Mouse (Mus musculus) kidney, embryonic 15.5 days (tissue): ENCODE measurements around the gene C3. TPM values are rescaled to one million over a fixed set of nuclear protein-coding genes. Genes with fewer than 3 reads are reported as not detected.

Experiments
- ATAC-seq: fragments of 200-750 bp; cut with Nextera tagmentation; replicated peaks from 2 replicates; pipeline ENCODE4 v1.8.0; 2017; ENCODE audit warnings: moderate TSS enrichment; ENCODE audit not compliant: low FRiP score
- H3K27ac ChIP-seq: fragments of 300-500 bp; sonication (generic); 2 replicates; pipeline ENCODE4 v1.5.1; 2015; ENCODE audit warnings: mild to moderate bottlenecking, inconsistent platforms
- H3K27me3 ChIP-seq: fragments of 300-500 bp; sonication (generic); 2 replicates; pipeline ENCODE4 v1.6.1; 2015; ENCODE audit warnings: inconsistent platforms
- H3K36me3 ChIP-seq: fragments of 300-500 bp; sonication (generic); 2 replicates; pipeline ENCODE4 v1.6.1; 2015; ENCODE audit warnings: inconsistent platforms
- H3K4me1 ChIP-seq: fragments of 300-500 bp; sonication (generic); 2 replicates; pipeline ENCODE4 v1.6.1; 2015; ENCODE audit warnings: inconsistent platforms
- H3K4me2 ChIP-seq: fragments of 300-500 bp; sonication (generic); 2 replicates; pipeline ENCODE4 v1.6.1; 2015; ENCODE audit warnings: moderate library complexity, mild to moderate bottlenecking, inconsistent platforms
- H3K4me3 ChIP-seq: fragments of 300-500 bp; sonication (generic); replicated peaks from 2 replicates; pipeline ENCODE4 v1.5.1; 2015; ENCODE audit warnings: mild to moderate bottlenecking, inconsistent platforms
- H3K9ac ChIP-seq: fragments of 300-500 bp; sonication (generic); 2 replicates; pipeline ENCODE4 v1.6.1; 2015; ENCODE audit warnings: mild to moderate bottlenecking, inconsistent platforms
- H3K9me3 ChIP-seq: fragments of 300-500 bp; sonication (generic); replicated peaks from 2 replicates; pipeline ENCODE4 v1.6.1; 2016; ENCODE audit warnings: inconsistent platforms
- WGBS: fragments of 180-500 bp; shearing (Covaris S2); methylation state at CpG from one replicate; pipeline ENCODE4 v1.1.7; 2015; ENCODE audit warnings: mixed read lengths; 5-methylcytosine and 5-hydroxymethylcytosine counted together
- polyA plus RNA-seq: library from polyadenylated mRNA; unstranded; fragments of >200 nt; fragmentation: Nextera tagmentation; extraction: Ambion mirVana; gene quantifications from 2 replicates; pipeline ENCODE4 v1.2.1, GENCODE M21; 2015

Gene C3
- polyA plus RNA-seq, 1 experiment from 2014 or later, result 5.4 TPM

- H3K9me3 ChIP-seq, result no peaks in the 10 kb centered on the region
- WGBS, result 88% methylated on average over 17 of the region's 17 CpGs
- peaks cover 59% of the 10 kb centered on the region for H3K36me3 ChIP-seq
- no peak overlapping the region for H3K9ac ChIP-seq
- no peaks in the 10 kb centered on the region for H3K27me3 ChIP-seq
- H3K4me3 ChIP-seq, result no peak overlapping the region
- H3K4me1 ChIP-seq, result peaks cover 11% of the 10 kb centered on the region
- H3K27ac ChIP-seq, result no peak overlapping the region
- no peak overlapping the region for H3K4me2 ChIP-seq
- ATAC-seq, result no peak
Observed at GRCm38 (mm10) chr17:57262901-57263550, 35.1 kb upstream of the C3 start.

- Histone ChIP-seq H3K36me3 (peaks cover 70% of the 10 kb centered on the region), H3K9me3 (no peaks in the 10 kb centered on the region), H3K9ac (no peak overlapping the region), H3K4me1 (peaks cover 11% of the 10 kb centered on the region), H3K4me3 (no peak overlapping the region), H3K27ac (no peak overlapping the region), H3K4me2 (no peak overlapping the region), H3K27me3 (no peaks in the 10 kb centered on the region)
- 25% methylated on average over 1 of the region's 1 CpGs for WGBS
- ATAC-seq, result no peak
Observed at GRCm38 (mm10) chr17:57261796-57262195, 33.9 kb upstream of the C3 start.

- Histone ChIP-seq H3K36me3 (peaks cover 75% of the 10 kb centered on the region), H3K9ac (no peak overlapping the region), H3K9me3 (no peaks in the 10 kb centered on the region), H3K4me2 (no peak overlapping the region), H3K27ac (no peak overlapping the region), H3K4me1 (peaks cover 11% of the 10 kb centered on the region), H3K4me3 (no peak overlapping the region), H3K27me3 (no peaks in the 10 kb centered on the region)
- WGBS, result 92% methylated on average over 4 of the region's 4 CpGs
- ATAC-seq, result no peak
Observed at GRCm38 (mm10) chr17:57261286-57261685, 33.4 kb upstream of the C3 start.

GRCm38 (mm10) chr17:57260351-57260750 lies 32.4 kb upstream of the C3 start:
- peaks cover 84% of the 10 kb centered on the region for H3K36me3 ChIP-seq
- H3K4me1 ChIP-seq, result peaks cover 8% of the 10 kb centered on the region
- WGBS, result 82% methylated on average over 9 of the region's 9 CpGs
- H3K9me3 ChIP-seq, result no peaks in the 10 kb centered on the region
- no peak overlapping the region for H3K27ac ChIP-seq
- no peaks in the 10 kb centered on the region for H3K27me3 ChIP-seq
- no peak for ATAC-seq
- H3K9ac ChIP-seq, result no peak overlapping the region
- no peak overlapping the region for H3K4me2 ChIP-seq
- no peak overlapping the region for H3K4me3 ChIP-seq

- H3K9ac ChIP-seq, result no peak overlapping the region
- no peak overlapping the region for H3K27ac ChIP-seq
- no peak overlapping the region for H3K4me2 ChIP-seq
- no peak overlapping the region for H3K4me3 ChIP-seq
- no peak for ATAC-seq
- no peaks in the 10 kb centered on the region for H3K27me3 ChIP-seq
- peaks cover 2% of the 10 kb centered on the region; the same call in 1 of the 2 replicates for H3K4me1 ChIP-seq
- WGBS, result 88% methylated on average over 8 of the region's 8 CpGs
- peaks cover 90% of the 10 kb centered on the region for H3K36me3 ChIP-seq
- H3K9me3 ChIP-seq, result no peaks in the 10 kb centered on the region
Observed at GRCm38 (mm10) chr17:57259742-57260141, 31.8 kb upstream of the C3 start.

GRCm38 (mm10) chr17:57258191-57258590 lies 30.3 kb upstream of the C3 start:
- ATAC-seq, result no peak
- no peak overlapping the region for H3K9ac ChIP-seq
- WGBS, result 88% methylated on average over 3 of the region's 3 CpGs
- no peaks in the 10 kb centered on the region for H3K27me3 ChIP-seq
- no peak overlapping the region for H3K27ac ChIP-seq
- H3K4me2 ChIP-seq, result no peak overlapping the region
- H3K4me1 ChIP-seq, result no peaks in the 10 kb centered on the region
- H3K9me3 ChIP-seq, result no peaks in the 10 kb centered on the region
- H3K36me3 ChIP-seq, result peaks cover 96% of the 10 kb centered on the region
- no peak overlapping the region for H3K4me3 ChIP-seq

- Histone ChIP-seq H3K27ac (no peak overlapping the region), H3K4me1 (no peaks in the 10 kb centered on the region), H3K36me3 (peaks cover 88% of the 10 kb centered on the region), H3K9ac (no peak overlapping the region), H3K4me2 (no peak overlapping the region), H3K9me3 (no peaks in the 10 kb centered on the region), H3K4me3 (no peak overlapping the region), H3K27me3 (no peaks in the 10 kb centered on the region)
- no peak; the same call in 1 of the 2 replicates for ATAC-seq
- WGBS, result 95% methylated on average over 22 of the region's 22 CpGs
Observed at GRCm38 (mm10) chr17:57256921-57257485, 29.1 kb upstream of the C3 start.

GRCm38 (mm10) chr17:57255354-57255753 lies 27.4 kb upstream of the C3 start:
- Histone ChIP-seq H3K9ac (no peak overlapping the region), H3K27me3 (no peaks in the 10 kb centered on the region), H3K27ac (no peak overlapping the region), H3K9me3 (no peaks in the 10 kb centered on the region), H3K36me3 (peaks cover 71% of the 10 kb centered on the region), H3K4me3 (no peak overlapping the region), H3K4me1 (peaks cover 10% of the 10 kb centered on the region), H3K4me2 (no peak overlapping the region)
- 88% methylated on average over 14 of the region's 14 CpGs for WGBS
- ATAC-seq, result no peak

GRCm38 (mm10) chr17:57253306-57253705 lies 25.4 kb upstream of the C3 start:
- H3K27me3 ChIP-seq, result no peaks in the 10 kb centered on the region
- H3K4me1 ChIP-seq, result peaks cover 20% of the 10 kb centered on the region
- H3K27ac ChIP-seq, result no peak overlapping the region
- H3K4me3 ChIP-seq, result no peak overlapping the region
- H3K36me3 ChIP-seq, result peaks cover 53% of the 10 kb centered on the region
- no peaks in the 10 kb centered on the region for H3K9me3 ChIP-seq
- no peak for ATAC-seq
- WGBS, result 74% methylated on average over 6 of the region's 6 CpGs
- H3K4me2 ChIP-seq, result no peak overlapping the region
- no peak overlapping the region for H3K9ac ChIP-seq

GRCm38 (mm10) chr17:57251431-57251830 lies 23.5 kb upstream of the C3 start:
- 93% methylated on average over 3 of the region's 3 CpGs for WGBS

GRCm38 (mm10) chr17:57250461-57251160 lies 22.7 kb upstream of the C3 start:
- peaks cover 27% of the 10 kb centered on the region for H3K36me3 ChIP-seq
- WGBS, result 1% methylated on average over 33 of the region's 33 CpGs
- H3K4me1 ChIP-seq, result peaks cover 32% of the 10 kb centered on the region
- no peaks in the 10 kb centered on the region for H3K27me3 ChIP-seq
- H3K4me2 ChIP-seq, result peak overlapping the region; percentile 94
- peak overlapping the region; percentile 74 for H3K4me3 ChIP-seq
- H3K9me3 ChIP-seq, result no peaks in the 10 kb centered on the region
- peak overlapping the region; percentile 73 for H3K9ac ChIP-seq
- peak overlapping the region; percentile 88 for H3K27ac ChIP-seq
- no peak for ATAC-seq

More at GRCm38 (mm10) chr17:57251431-57251830, 23.5 kb upstream of the C3 start:
- no peaks in the 10 kb centered on the region for H3K9me3 ChIP-seq
- H3K27me3 ChIP-seq, result no peaks in the 10 kb centered on the region
- no peak for ATAC-seq
- no peak overlapping the region for H3K4me3 ChIP-seq
- 0 out of 2 replicates have a peak overlapping the region, but pooled peaks have one; percentile 94 for H3K4me2 ChIP-seq
- H3K36me3 ChIP-seq, result peaks cover 36% of the 10 kb centered on the region
- H3K4me1 ChIP-seq, result peaks cover 24% of the 10 kb centered on the region
- H3K9ac ChIP-seq, result no peak overlapping the region
- no peak overlapping the region for H3K27ac ChIP-seq
